Mouse (Mus musculus) midbrain, embryonic 16.5 days (tissue): ENCODE measurements at regions not wholly inside any gene's neighbourhood (a gene's known extent, or its start where the extent isn't known, plus 50 kb on each side); places are given as distances from the start of the nearest gene placed in this dataset.

Experiments used
- ATAC-seq: fragments of 200-750 bp; cut with Nextera tagmentation; 2 replicates; pipeline ENCODE4 v1.8.0; 2017; ENCODE audit warnings: moderate TSS enrichment
- H3K27ac ChIP-seq: fragments of 300-500 bp; sonication (generic); 2 replicates; pipeline ENCODE4 v1.5.1; 2014; ENCODE audit warnings: mild to moderate bottlenecking, low read length, mixed read lengths
- H3K27me3 ChIP-seq: fragments of 300-500 bp; sonication (generic); 2 replicates; pipeline ENCODE4 v1.6.1; 2014; ENCODE audit warnings: low read depth, low read length, mixed read lengths; ENCODE audit not compliant: control insufficient read depth, insufficient read depth
- H3K36me3 ChIP-seq: fragments of 300-500 bp; sonication (generic); 2 replicates; pipeline ENCODE4 v1.6.1; 2014; ENCODE audit warnings: mild to moderate bottlenecking, low read length, moderate library complexity, mixed read lengths; ENCODE audit not compliant: control insufficient read depth, insufficient read depth
- H3K4me1 ChIP-seq: fragments of 300-500 bp; sonication (generic); 2 replicates; pipeline ENCODE4 v1.6.1; 2014; ENCODE audit warnings: mild to moderate bottlenecking, low read length, mixed read lengths; ENCODE audit not compliant: control insufficient read depth, insufficient read depth
- H3K4me2 ChIP-seq: fragments of 300-500 bp; sonication (generic); 2 replicates; pipeline ENCODE4 v1.6.1; 2014; ENCODE audit warnings: mild to moderate bottlenecking, low read length, mixed read lengths
- H3K4me3 ChIP-seq: fragments of 300-500 bp; sonication (generic); 2 replicates; pipeline ENCODE4 v1.5.1; 2014; ENCODE audit warnings: low read depth, mild to moderate bottlenecking, low read length, moderate library complexity, mixed read lengths
- H3K9ac ChIP-seq: fragments of 300-500 bp; sonication (generic); 2 replicates; pipeline ENCODE4 v1.6.1; 2014; ENCODE audit warnings: low read depth, low read length, mixed read lengths
- H3K9me3 ChIP-seq: fragments of 300-500 bp; sonication (generic); replicated peaks from 2 replicates; pipeline ENCODE4 v1.6.1; 2014; ENCODE audit warnings: mild to moderate bottlenecking, low read length, mixed read lengths; ENCODE audit not compliant: control insufficient read depth, poor library complexity, severe bottlenecking
- WGBS: fragments of 180-500 bp; shearing (Covaris S2); extraction: QIAGEN DNeasy Blood & Tissue Kit; methylation state at CpG from one replicate; pipeline ENCODE4 v1.1.7; 2014; 5-methylcytosine and 5-hydroxymethylcytosine counted together

DNA sequence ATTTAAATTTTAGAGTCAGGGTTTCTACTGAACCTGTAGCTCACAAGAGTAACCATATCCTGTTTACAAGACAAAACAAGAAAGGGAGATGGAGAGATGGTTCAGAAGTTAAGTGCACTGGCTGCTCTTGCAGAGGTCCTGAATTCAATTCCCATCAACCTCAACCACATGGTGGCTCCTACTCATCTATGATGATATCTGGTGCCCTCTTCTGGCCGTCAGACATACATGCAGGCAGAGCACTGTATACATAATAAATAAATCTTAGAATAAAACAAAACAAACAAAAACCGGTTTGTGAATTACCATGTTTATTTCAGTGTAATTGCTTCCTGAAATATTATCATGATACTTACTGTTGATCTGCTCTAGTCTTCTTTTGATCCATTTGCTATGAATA is 845.4 kb downstream of the Pcdh18 start:
- Histone ChIP-seq H3K4me2 (no peak overlapping the region), H3K9me3 (no peaks in the 10 kb centered on the region), H3K36me3 (no peaks in the 10 kb centered on the region), H3K27ac (no peak overlapping the region), H3K4me1 (no peaks in the 10 kb centered on the region), H3K9ac (no peak overlapping the region), H3K4me3 (no peak overlapping the region), H3K27me3 (no peaks in the 10 kb centered on the region)
- ATAC-seq: no peak
- 70% methylated on average over 2 of the region's 2 CpGs for WGBS

DNA sequence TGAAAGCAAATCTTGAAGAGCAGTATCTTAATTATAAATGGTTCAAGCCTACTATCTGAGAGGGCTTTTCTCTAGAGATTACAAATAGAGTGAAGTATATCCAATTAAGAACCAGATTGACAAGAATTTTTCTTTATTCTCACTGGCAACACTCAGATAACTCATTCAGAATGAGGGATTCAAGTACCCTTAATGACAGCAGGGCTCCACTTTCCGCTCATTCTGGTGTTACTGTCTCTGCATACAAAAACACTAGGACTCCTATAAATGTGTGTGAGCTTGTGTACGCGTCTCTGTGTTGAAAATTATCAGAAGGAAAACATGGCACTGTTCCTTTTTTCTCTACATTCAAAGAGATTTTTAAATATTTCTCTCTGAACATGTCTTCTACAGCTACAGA is 866.7 kb downstream of the Pcdh18 start:
- no peak for ATAC-seq
- Histone ChIP-seq H3K27me3 (no peaks in the 10 kb centered on the region), H3K9ac (no peak overlapping the region), H3K4me1 (no peaks in the 10 kb centered on the region), H3K36me3 (no peaks in the 10 kb centered on the region), H3K4me3 (no peak overlapping the region), H3K27ac (no peak overlapping the region), H3K4me2 (no peak overlapping the region), H3K9me3 (no peaks in the 10 kb centered on the region)
- WGBS: 46% methylated on average over 3 of the region's 3 CpGs

DNA sequence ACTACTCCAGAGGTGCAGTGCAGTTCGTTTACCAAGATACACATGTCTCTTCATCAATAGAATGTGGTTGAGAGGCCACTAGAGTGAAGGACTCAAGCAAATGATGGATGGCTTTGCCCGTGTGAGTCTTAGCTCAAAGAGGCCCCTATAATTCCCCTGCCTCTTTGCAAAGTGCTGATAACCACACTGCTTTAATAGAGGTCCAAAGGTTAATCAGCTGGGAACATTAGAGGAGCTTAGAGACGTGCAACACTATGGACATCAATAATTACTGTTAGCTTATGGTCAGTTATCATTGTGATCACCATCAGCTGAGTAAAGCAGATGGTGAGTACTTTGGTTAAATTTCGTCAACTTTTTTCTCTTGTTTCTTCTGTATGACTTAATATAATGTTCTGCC is 869.2 kb downstream of the Pcdh18 start:
- WGBS: 38% methylated on average over 4 of the region's 4 CpGs
- no peaks in the 10 kb centered on the region for H3K27me3 ChIP-seq

DNA sequence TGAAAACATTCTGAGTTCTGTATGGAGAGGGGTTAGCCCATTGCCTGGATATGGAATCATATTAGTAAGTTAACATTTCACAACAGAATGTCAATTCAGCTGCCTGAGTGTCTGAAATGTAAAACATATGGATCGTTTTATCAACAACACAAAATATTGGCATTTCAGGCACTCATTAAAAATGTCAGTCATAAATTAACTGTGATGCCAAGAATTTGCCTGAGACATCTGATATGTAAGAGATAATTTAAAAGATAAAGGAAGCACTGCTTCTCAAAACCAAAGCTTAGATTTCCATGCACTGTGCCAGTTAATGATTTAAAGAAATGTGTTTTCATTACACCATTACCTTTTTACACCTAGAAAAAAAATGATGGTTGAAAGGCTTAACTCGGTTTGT is 887.6 kb downstream of the Pcdh18 start:
- WGBS: 73% methylated on average over 2 of the region's 2 CpGs
- H3K4me1 ChIP-seq: no peaks in the 10 kb centered on the region
- no peak overlapping the region for H3K4me2 ChIP-seq
- no peak overlapping the region for H3K27ac ChIP-seq
- no peak overlapping the region for H3K4me3 ChIP-seq
- H3K9me3 ChIP-seq: no peaks in the 10 kb centered on the region
- H3K36me3 ChIP-seq: no peaks in the 10 kb centered on the region
- no peaks in the 10 kb centered on the region for H3K27me3 ChIP-seq
- no peak overlapping the region for H3K9ac ChIP-seq
- no peak for ATAC-seq

More for the DNA sequence above, 869.2 kb downstream of the Pcdh18 start:
- H3K27ac ChIP-seq: no peak overlapping the region
- no peaks in the 10 kb centered on the region for H3K36me3 ChIP-seq
- H3K4me2 ChIP-seq: no peak overlapping the region
- no peaks in the 10 kb centered on the region for H3K4me1 ChIP-seq
- H3K9ac ChIP-seq: no peak overlapping the region
- ATAC-seq: no peak
- H3K9me3 ChIP-seq: no peaks in the 10 kb centered on the region
- no peak overlapping the region for H3K4me3 ChIP-seq

DNA sequence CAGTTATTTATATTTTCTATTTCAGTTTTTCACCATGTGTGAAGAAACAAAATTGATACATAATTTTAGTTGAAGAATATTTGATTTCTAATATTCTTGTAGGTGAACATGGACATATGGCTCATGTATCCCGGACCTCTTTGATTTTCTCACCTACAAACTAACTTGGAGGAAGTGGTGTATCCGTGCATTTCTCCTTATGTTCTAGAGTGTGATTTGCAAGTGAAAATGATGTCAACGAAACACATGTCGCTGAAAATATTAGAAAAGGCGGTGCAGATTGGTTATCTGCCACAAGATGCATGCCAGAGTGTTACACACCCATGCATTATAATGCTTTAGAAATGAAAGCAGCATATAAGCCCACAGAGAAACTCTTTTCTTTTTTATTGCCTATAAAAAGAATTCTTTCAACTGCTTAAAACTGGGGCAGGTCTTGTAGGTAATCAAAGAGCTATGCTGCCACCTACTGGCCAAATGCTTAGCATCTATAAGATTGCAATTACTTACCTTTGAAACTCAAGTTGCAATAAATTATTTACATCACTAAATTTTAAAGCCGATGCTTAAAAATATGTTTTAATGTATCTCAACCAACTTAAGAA is 911.0 kb downstream of the Pcdh18 start:
- WGBS: 32% methylated on average over 6 of the region's 6 CpGs
- Histone ChIP-seq H3K9me3 (no peaks in the 10 kb centered on the region), H3K36me3 (no peaks in the 10 kb centered on the region), H3K4me2 (peak overlapping the region; percentile 26), H3K27me3 (no peaks in the 10 kb centered on the region), H3K4me1 (peaks cover 6% of the 10 kb centered on the region), H3K4me3 (no peak overlapping the region), H3K27ac (no peak overlapping the region), H3K9ac (no peak overlapping the region)
- ATAC-seq: peak; percentile 84; the same call in 1 of the 2 replicates

DNA sequence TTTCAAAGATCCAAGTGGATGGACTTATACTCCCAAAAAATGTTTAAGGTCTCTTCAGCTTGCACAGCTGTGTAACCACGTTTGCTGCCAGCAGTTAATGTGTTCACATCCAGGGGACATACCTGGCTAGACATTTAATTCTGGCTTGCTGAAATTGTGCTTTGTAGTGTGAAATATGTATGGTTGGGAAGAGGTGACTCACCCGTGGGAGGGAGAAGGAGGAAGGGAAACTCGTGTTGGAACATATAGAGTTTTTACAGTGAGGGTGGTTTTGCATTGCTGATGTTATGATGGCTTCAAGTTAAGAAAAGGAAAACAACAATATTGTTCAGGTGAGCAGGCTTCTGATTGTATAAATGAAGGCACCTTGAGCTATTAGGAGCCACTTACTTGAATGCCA is 916.4 kb downstream of the Pcdh18 start:
- no peaks in the 10 kb centered on the region for H3K36me3 ChIP-seq
- H3K4me1 ChIP-seq: peaks cover 5% of the 10 kb centered on the region
- WGBS: 86% methylated on average over 3 of the region's 3 CpGs
- no peak overlapping the region for H3K4me2 ChIP-seq
- ATAC-seq: no peak
- no peaks in the 10 kb centered on the region for H3K9me3 ChIP-seq
- no peak overlapping the region for H3K4me3 ChIP-seq
- no peak overlapping the region for H3K27ac ChIP-seq
- no peak overlapping the region for H3K9ac ChIP-seq
- H3K27me3 ChIP-seq: no peaks in the 10 kb centered on the region

DNA sequence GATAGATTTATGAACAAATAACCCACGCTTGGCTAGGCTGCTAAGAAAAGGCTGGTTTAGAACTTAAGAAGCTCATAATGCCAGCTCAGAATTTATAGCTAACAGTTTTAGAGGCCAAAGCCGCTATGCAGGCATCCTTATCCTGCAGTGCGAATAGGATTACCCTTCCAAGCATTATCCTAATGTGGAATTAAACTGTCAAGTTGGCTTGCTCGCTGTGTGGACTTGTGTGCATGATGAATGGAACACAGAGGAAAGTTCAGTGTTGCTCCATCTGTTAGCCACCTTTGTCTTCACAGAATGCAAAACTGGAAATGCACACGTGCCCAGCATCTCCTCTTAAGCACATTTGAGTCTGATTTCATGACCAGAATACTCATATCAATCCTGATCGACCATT is 933.8 kb downstream of the Pcdh18 start:
- no peak for ATAC-seq
- Histone ChIP-seq H3K27me3 (no peaks in the 10 kb centered on the region; the same call in 1 of the 2 replicates), H3K9me3 (no peaks in the 10 kb centered on the region), H3K4me1 (no peaks in the 10 kb centered on the region), H3K36me3 (no peaks in the 10 kb centered on the region), H3K4me2 (no peak overlapping the region), H3K4me3 (no peak overlapping the region), H3K9ac (no peak overlapping the region), H3K27ac (no peak overlapping the region)
- WGBS: 24% methylated on average over 6 of the region's 6 CpGs

DNA sequence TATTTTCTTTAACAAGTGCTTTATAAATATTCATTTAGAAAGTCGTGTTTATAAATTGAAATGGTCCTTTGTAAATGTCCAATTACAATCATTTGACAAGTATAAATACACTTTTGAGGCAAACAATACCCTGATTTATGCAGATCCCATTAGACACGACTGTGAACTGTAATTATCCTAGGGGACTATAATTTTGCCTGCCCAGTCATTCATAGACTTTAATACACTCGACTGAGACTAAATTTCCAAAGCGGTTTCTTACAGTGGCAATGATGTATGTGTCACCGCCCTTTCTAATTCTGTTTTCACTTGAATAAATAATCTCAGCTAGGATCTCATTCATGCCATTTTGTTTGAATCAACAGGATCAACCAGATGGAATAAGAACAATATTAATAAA is 952.7 kb downstream of the Pcdh18 start:
- 27% methylated on average over 5 of the region's 5 CpGs for WGBS
- Histone ChIP-seq H3K4me3 (no peak overlapping the region), H3K4me1 (peaks cover 2% of the 10 kb centered on the region; the same call in 1 of the 2 replicates), H3K36me3 (no peaks in the 10 kb centered on the region), H3K9ac (no peak overlapping the region), H3K4me2 (no peak overlapping the region), H3K27ac (no peak overlapping the region), H3K27me3 (no peaks in the 10 kb centered on the region), H3K9me3 (0 out of 2 replicates have a peak, but pooled peaks cover 5% of the 10 kb centered on the region)
- ATAC-seq: no peak

DNA sequence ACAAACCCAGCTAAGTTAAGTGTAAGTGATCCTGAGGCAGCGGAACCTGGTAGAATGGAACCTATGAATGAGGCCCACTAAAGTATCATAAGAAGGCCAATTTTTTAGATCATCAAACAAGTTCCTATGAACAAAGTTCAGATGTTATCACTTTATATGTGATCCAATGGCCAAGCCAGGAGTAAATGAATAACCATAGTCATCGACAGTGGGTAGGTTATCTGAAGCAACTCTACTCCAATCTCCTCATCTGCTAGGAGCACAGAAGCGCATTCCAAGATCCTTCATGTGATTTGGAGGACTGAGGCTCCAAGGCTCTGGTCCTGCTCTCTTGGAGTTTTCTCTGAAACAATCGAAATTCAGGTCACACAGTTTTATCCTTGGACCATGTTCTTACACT is 985.4 kb downstream of the Pcdh18 start:
- no peak for ATAC-seq
- H3K4me2 ChIP-seq: no peak overlapping the region
- no peaks in the 10 kb centered on the region for H3K27me3 ChIP-seq
- H3K36me3 ChIP-seq: no peaks in the 10 kb centered on the region
- no peak overlapping the region for H3K4me3 ChIP-seq
- H3K9ac ChIP-seq: no peak overlapping the region
- 93% methylated on average over 4 of the region's 4 CpGs for WGBS
- no peaks in the 10 kb centered on the region for H3K9me3 ChIP-seq
- H3K4me1 ChIP-seq: no peaks in the 10 kb centered on the region
- H3K27ac ChIP-seq: no peak overlapping the region
